Mouse (Mus musculus): ENCODE measurements around the gene Stox1. TPM values are rescaled to one million over a fixed set of nuclear protein-coding genes. Genes with fewer than 3 reads are reported as not detected.

The Stox1 gene
- total RNA-seq, 2 experiments from 2014 or later = 0.23 to 0.47 TPM

- DNase-seq = no peak
- intact Hi-C loops (cut with DNase I) = no loop called here
Observed at GRCm38 (mm10) chr10:62668463-62668862, 57.5 kb downstream of the Stox1 start.

GRCm38 (mm10) chr10:62668043-62668442 lies 57.9 kb downstream of the Stox1 start:
- intact Hi-C loops (cut with DNase I) = no loop called here
- DNase-seq = no peak

- intact Hi-C loops (cut with DNase I) = no loop called here
- peak; percentile 47 to 60 for DNase-seq
Observed at GRCm38 (mm10) chr10:62664963-62665590, 60.9 kb downstream of the Stox1 start.

- intact Hi-C loops (cut with DNase I) = no loop called here
- no peak for DNase-seq
Observed at GRCm38 (mm10) chr10:62664171-62664570, 61.8 kb downstream of the Stox1 start.

GRCm38 (mm10) chr10:62656711-62657110 lies 69.2 kb downstream of the Stox1 start:
- intact Hi-C loops (cut with DNase I) = no loop called here
- no peak for DNase-seq

GRCm38 (mm10) chr10:62651961-62652360 lies 74.0 kb downstream of the Stox1 start:
- no peak for DNase-seq
- intact Hi-C loops (cut with DNase I) = loop anchor here (5.0 kb wide), 1 partner anchor 50 kb away; the partner anchor contains the start of gene Ddx21

GRCm38 (mm10) chr10:62650881-62651810 lies 74.8 kb downstream of the Stox1 start, which contains the start of gene Ddx50:
Gene Ddx50, minus strand, starts transcription at chr10:62651218.
- peak; percentile 97 to 99 for DNase-seq
- intact Hi-C loops (cut with DNase I) = loop anchor here (5.0 kb wide), 1 partner anchor 49 kb away; the partner anchor contains the start of gene Ddx21

- no peak for DNase-seq
- intact Hi-C loops (cut with DNase I) = loop anchor here (5.0 kb wide), 1 partner anchor 48 kb away; the partner anchor contains the start of gene Ddx21
Observed at GRCm38 (mm10) chr10:62650358-62650782, 75.6 kb downstream of the Stox1 start.

Small RNAs within 50 kb of the gene (microRNA-seq; reads per million reads assigned to microRNA genes)
- gene Mir7215 = 0 reads per million in 2 experiments

Other genes starting within 250 kb of the Stox1 start
- gene Vps26a, start 239.3 kb downstream of the Stox1 start, total RNA-seq (2021) = 10 to 100 TPM; 24.3 to 29.0 TPM
- gene Srgn, start 198.7 kb downstream of the Stox1 start, total RNA-seq (2021) = 10 to 100 TPM; 12.2 to 14.1 TPM
- 10 to 100 TPM; 23.6 to 24.0 TPM for gene Kif1bp, start 147.7 kb downstream of the Stox1 start, total RNA-seq (2021)
- gene Ddx21, start 123.8 kb downstream of the Stox1 start, total RNA-seq (2021) = 10 to 100 TPM; 23.1 to 34.2 TPM
- 10 to 100 TPM; 40.0 to 43.3 TPM for gene Ddx50, start 74.9 kb downstream of the Stox1 start, total RNA-seq (2021)
- 10 to 100 TPM; 26.3 to 27.6 TPM for gene Ccar1, start 66.2 kb upstream of the Stox1 start, total RNA-seq (2021)
- 1 to 10 TPM; 2.2 to 4.2 TPM for gene Tet1, start 182.9 kb upstream of the Stox1 start, total RNA-seq (2021)
- gene Slc25a16, start 194.5 kb upstream of the Stox1 start, total RNA-seq (2021) = 10 to 100 TPM; 15.0 to 15.4 TPM
- gene Dna2, start 220.9 kb upstream of the Stox1 start, total RNA-seq (2021) = under 1 TPM; 0.39 to 0.43 TPM